Mouse (Mus musculus) kidney, postnatal 10 days (tissue): ENCODE data around the gene Gm3115.
"Not testable (repeated sequence)": the region's sequence is repeated elsewhere in the genome, so short reads cannot be mapped to it uniquely, and the experiment has no call there.

Experiments
- DNase-seq: peaks from one replicate; pipeline ENCODE4 v3.0.0; 2021; ENCODE audit warnings: mixed read lengths

The Gm3115 gene

GRCm38 (mm10) chr14:4083820-4084219, at the start of gene Gm3115:
TSS of gene Gm3115 (plus strand) at chr14:4084120.
- DNase-seq: not testable (repeated sequence)

- DNase-seq: peak; percentile 37
Observed at GRCm38 (mm10) chr14:4110426-4110825, 26.5 kb downstream of the Gm3115 start, which contains the start of gene Gm8108. TSS of gene Gm8108 (plus strand) at chr14:4110526.

- DNase-seq: not testable (repeated sequence)
Observed at GRCm38 (mm10) chr14:4141646-4142045, 57.7 kb downstream of the Gm3115 start.
